Mouse (Mus musculus): ENCODE results near the gene C130079G13Rik.
"Not testable (repeated sequence)": the region's sequence is repeated elsewhere in the genome, so short reads cannot be mapped to it uniquely, and the experiment has no call there.

The C130079G13Rik gene

GRCm38 (mm10) chr3:59924914-59925313 lies at the start of gene C130079G13Rik:
Gene C130079G13Rik, plus strand, starts transcription at chr3:59925214.
- DNase-seq, result no peak

GRCm38 (mm10) chr3:59877601-59878000 lies 47.4 kb upstream of the C130079G13Rik start:
- not testable (repeated sequence) for DNase-seq

GRCm38 (mm10) chr3:59879801-59880554 lies 45.0 kb upstream of the C130079G13Rik start:
- not testable (repeated sequence) for DNase-seq

- no peak for DNase-seq
These were observed 31.7 kb upstream of the C130079G13Rik start for GRCm38 (mm10) chr3:59893276-59893675.

- DNase-seq, result no peak
These were observed 9.6 kb downstream of the C130079G13Rik start for GRCm38 (mm10) chr3:59934621-59935020.

- no peak for DNase-seq
These were observed 22.4 kb downstream of the C130079G13Rik start for GRCm38 (mm10) chr3:59947294-59947950.

- DNase-seq, result no peak
These were observed 45.9 kb downstream of the C130079G13Rik start for GRCm38 (mm10) chr3:59970891-59971290.

GRCm38 (mm10) chr3:59974591-59974990 lies 49.6 kb downstream of the C130079G13Rik start:
- DNase-seq, result no peak
